Mouse (Mus musculus) lung, postnatal 10 days (tissue): ENCODE results near the gene Adamts16.

Source experiments
- DNase-seq: peaks from one replicate; pipeline ENCODE4 v3.0.0; 2021

Gene Adamts16

GRCm38 (mm10) chr13:70832593-70833138 lies 8.9 kb downstream of the Adamts16 start:
- no peak for DNase-seq

- peak; percentile 11 for DNase-seq
Observed at GRCm38 (mm10) chr13:70831041-70831440, 10.6 kb downstream of the Adamts16 start.

- DNase-seq, result no peak
Observed at GRCm38 (mm10) chr13:70827507-70827906, 14.1 kb downstream of the Adamts16 start.

GRCm38 (mm10) chr13:70825265-70825664 lies 16.3 kb downstream of the Adamts16 start:
- no peak for DNase-seq

- no peak for DNase-seq
Observed at GRCm38 (mm10) chr13:70823757-70824156, 17.9 kb downstream of the Adamts16 start.

GRCm38 (mm10) chr13:70818982-70819381 lies 22.6 kb downstream of the Adamts16 start:
- DNase-seq, result no peak

GRCm38 (mm10) chr13:70814423-70814822 lies 27.2 kb downstream of the Adamts16 start:
- no peak for DNase-seq

- no peak for DNase-seq
Observed at GRCm38 (mm10) chr13:70805506-70805905, 36.1 kb downstream of the Adamts16 start.

- no peak for DNase-seq
Observed at GRCm38 (mm10) chr13:70802849-70803248, 38.8 kb downstream of the Adamts16 start.

- DNase-seq, result no peak
Observed at GRCm38 (mm10) chr13:70799322-70799721, 42.3 kb downstream of the Adamts16 start.

GRCm38 (mm10) chr13:70798396-70798795 lies 43.2 kb downstream of the Adamts16 start:
- DNase-seq, result no peak

- no peak for DNase-seq
Observed at GRCm38 (mm10) chr13:70794074-70794572, 47.5 kb downstream of the Adamts16 start.

GRCm38 (mm10) chr13:70793660-70794059 lies 48.0 kb downstream of the Adamts16 start:
- no peak for DNase-seq

- DNase-seq, result no peak
Observed at GRCm38 (mm10) chr13:70792950-70793349, 48.7 kb downstream of the Adamts16 start.

GRCm38 (mm10) chr13:70789806-70790205 lies 51.8 kb downstream of the Adamts16 start:
- no peak for DNase-seq

- peak; percentile 24 for DNase-seq
Observed at GRCm38 (mm10) chr13:70789022-70789421, 52.6 kb downstream of the Adamts16 start.

- DNase-seq, result no peak
Observed at GRCm38 (mm10) chr13:70785078-70785477, 56.5 kb downstream of the Adamts16 start.

- DNase-seq, result peak; percentile 24
Observed at GRCm38 (mm10) chr13:70784126-70784525, 57.5 kb downstream of the Adamts16 start.

GRCm38 (mm10) chr13:70779781-70780180 lies 61.8 kb downstream of the Adamts16 start:
- DNase-seq, result no peak

GRCm38 (mm10) chr13:70778872-70779554 lies 62.6 kb downstream of the Adamts16 start:
- no peak for DNase-seq

GRCm38 (mm10) chr13:70771100-70771499 lies 70.5 kb downstream of the Adamts16 start:
- no peak for DNase-seq

- no peak for DNase-seq
Observed at GRCm38 (mm10) chr13:70769156-70769555, 72.5 kb downstream of the Adamts16 start.

- peak; percentile 41 for DNase-seq
Observed at GRCm38 (mm10) chr13:70767462-70767861, 74.1 kb downstream of the Adamts16 start.

- DNase-seq, result no peak
Observed at GRCm38 (mm10) chr13:70764682-70765081, 76.9 kb downstream of the Adamts16 start.

- DNase-seq, result no peak
Observed at GRCm38 (mm10) chr13:70762586-70762985, 79.0 kb downstream of the Adamts16 start.
